Mouse (Mus musculus): ENCODE results near the gene Bet1l. TPM values are rescaled to one million over a fixed set of nuclear protein-coding genes. Genes with fewer than 3 reads are reported as not detected.

Gene Bet1l
- polyA plus RNA-seq, 1 experiment: 19.9 TPM

- Histone ChIP-seq H3K4me3 (ENCODE audit: insufficient read depth, poor library complexity, severe bottlenecking) (peak overlapping the region; percentile 72), H3K79me3 (ENCODE audit: low read depth) (peaks cover 20% of the 10 kb centered on the region), H3K27me3 (ENCODE audit: control insufficient read depth, insufficient read depth, insufficient read length) (no peaks in the 10 kb centered on the region), H3ac (ENCODE audit: control insufficient read depth, insufficient read length, low read depth) (peak overlapping the region; percentile 87), H3K36me3 (ENCODE audit: control insufficient read depth, insufficient read depth) (peaks cover 27% of the 10 kb centered on the region), H3K79me2 (ENCODE audit: control insufficient read depth, insufficient read depth) (peaks cover 42% of the 10 kb centered on the region)
- no peak for TF ChIP-seq MYOG (IDR thresholded peaks at IDR 0.05; ENCODE audit: control insufficient read depth, extremely low read depth, insufficient read length)
- TF ChIP-seq CTCF (IDR thresholded peaks at IDR 0.05; ENCODE audit: control insufficient read depth, insufficient read depth, insufficient read length): no peak
- no peak for TF ChIP-seq MYOD1 (IDR thresholded peaks at IDR 0.05; ENCODE audit: control insufficient read depth, insufficient read length, low read depth)
- TF ChIP-seq USF1 (IDR thresholded peaks at IDR 0.05; ENCODE audit: low read depth): no peak
- TF ChIP-seq FOSL1 (IDR thresholded peaks at IDR 0.05; ENCODE audit: insufficient read depth, low read length, poor library complexity, severe bottlenecking): no peak
- no peak for TF ChIP-seq CEBPB (IDR thresholded peaks at IDR 0.05; ENCODE audit: low read depth)
- no peak for TF ChIP-seq MAX (IDR thresholded peaks at IDR 0.05)
These were observed 25.1 kb upstream of the Bet1l start for GRCm38 (mm10) chr7:140882469-140882803.

GRCm38 (mm10) chr7:140881696-140882468, 24.5 kb upstream of the Bet1l start, which contains the start of the genes Psmd13 and Sirt3:
TSS of gene Psmd13 (plus strand) at chr7:140881968.
TSS of gene Sirt3 (minus strand) at chr7:140882309.
- TF ChIP-seq MAX (IDR thresholded peaks at IDR 0.05) (peak; percentile 53), CTCF (IDR thresholded peaks at IDR 0.05; ENCODE audit: control insufficient read depth, insufficient read depth, insufficient read length) (no peak)
- Histone ChIP-seq H3K27me3 (ENCODE audit: control insufficient read depth, insufficient read depth, insufficient read length) (no peaks in the 10 kb centered on the region), H3K79me2 (ENCODE audit: control insufficient read depth, insufficient read depth) (peaks cover 42% of the 10 kb centered on the region), H3K4me3 (ENCODE audit: insufficient read depth, poor library complexity, severe bottlenecking) (peak within 1 kb of the TSS; percentile 72), H3K79me3 (ENCODE audit: low read depth) (peaks cover 20% of the 10 kb centered on the region), H3ac (ENCODE audit: control insufficient read depth, insufficient read length, low read depth) (peak within 1 kb of the TSS; percentile 87), H3K36me3 (ENCODE audit: control insufficient read depth, insufficient read depth) (peaks cover 22% of the 10 kb centered on the region)

GRCm38 (mm10) chr7:140880865-140881515, 23.6 kb upstream of the Bet1l start:
- H3K36me3 ChIP-seq (ENCODE audit: control insufficient read depth, insufficient read depth): peaks cover 18% of the 10 kb centered on the region
- peak overlapping the region; percentile 72 for H3K4me3 ChIP-seq (ENCODE audit: insufficient read depth, poor library complexity, severe bottlenecking)
- no peaks in the 10 kb centered on the region for H3K27me3 ChIP-seq (ENCODE audit: control insufficient read depth, insufficient read depth, insufficient read length)
- H3ac ChIP-seq (ENCODE audit: control insufficient read depth, insufficient read length, low read depth): no peak overlapping the region
- TF ChIP-seq MYOG (IDR thresholded peaks at IDR 0.05; ENCODE audit: control insufficient read depth, extremely low read depth, insufficient read length): no peak
- no peak for TF ChIP-seq CEBPB (IDR thresholded peaks at IDR 0.05; ENCODE audit: low read depth)
- no peak for TF ChIP-seq FOSL1 (IDR thresholded peaks at IDR 0.05; ENCODE audit: insufficient read depth, low read length, poor library complexity, severe bottlenecking)
- no peak for TF ChIP-seq USF1 (IDR thresholded peaks at IDR 0.05; ENCODE audit: low read depth)
- TF ChIP-seq CTCF (IDR thresholded peaks at IDR 0.05; ENCODE audit: control insufficient read depth, insufficient read depth, insufficient read length): no peak
- no peak for TF ChIP-seq MAX (IDR thresholded peaks at IDR 0.05)
- no peak for TF ChIP-seq MYOD1 (IDR thresholded peaks at IDR 0.05; ENCODE audit: control insufficient read depth, insufficient read length, low read depth)
- H3K79me3 ChIP-seq (ENCODE audit: low read depth): peaks cover 20% of the 10 kb centered on the region
- H3K79me2 ChIP-seq (ENCODE audit: control insufficient read depth, insufficient read depth): peaks cover 42% of the 10 kb centered on the region

GRCm38 (mm10) chr7:140880419-140880818, 23.0 kb upstream of the Bet1l start:
- Histone ChIP-seq H3K4me3 (ENCODE audit: insufficient read depth, poor library complexity, severe bottlenecking) (no peak overlapping the region), H3K27me3 (ENCODE audit: control insufficient read depth, insufficient read depth, insufficient read length) (no peaks in the 10 kb centered on the region), H3ac (ENCODE audit: control insufficient read depth, insufficient read length, low read depth) (no peak overlapping the region), H3K79me2 (ENCODE audit: control insufficient read depth, insufficient read depth) (peaks cover 37% of the 10 kb centered on the region), H3K79me3 (ENCODE audit: low read depth) (peaks cover 20% of the 10 kb centered on the region), H3K36me3 (ENCODE audit: control insufficient read depth, insufficient read depth) (peaks cover 19% of the 10 kb centered on the region)
- TF ChIP-seq FOSL1 (IDR thresholded peaks at IDR 0.05; ENCODE audit: insufficient read depth, low read length, poor library complexity, severe bottlenecking) (no peak), MYOD1 (IDR thresholded peaks at IDR 0.05; ENCODE audit: control insufficient read depth, insufficient read length, low read depth) (no peak), USF1 (IDR thresholded peaks at IDR 0.05; ENCODE audit: low read depth) (no peak), CTCF (IDR thresholded peaks at IDR 0.05; ENCODE audit: control insufficient read depth, insufficient read depth, insufficient read length) (no peak), MYOG (IDR thresholded peaks at IDR 0.05; ENCODE audit: control insufficient read depth, extremely low read depth, insufficient read length) (no peak), CEBPB (IDR thresholded peaks at IDR 0.05; ENCODE audit: low read depth) (no peak), MAX (IDR thresholded peaks at IDR 0.05) (no peak)

- no peaks in the 10 kb centered on the region for H3K27me3 ChIP-seq (ENCODE audit: control insufficient read depth, insufficient read depth, insufficient read length)
- H3K79me2 ChIP-seq (ENCODE audit: control insufficient read depth, insufficient read depth): peaks cover 27% of the 10 kb centered on the region
- TF ChIP-seq MAX (IDR thresholded peaks at IDR 0.05): no peak
- TF ChIP-seq FOSL1 (IDR thresholded peaks at IDR 0.05; ENCODE audit: insufficient read depth, low read length, poor library complexity, severe bottlenecking): no peak
- TF ChIP-seq MYOD1 (IDR thresholded peaks at IDR 0.05; ENCODE audit: control insufficient read depth, insufficient read length, low read depth): no peak
- TF ChIP-seq CEBPB (IDR thresholded peaks at IDR 0.05; ENCODE audit: low read depth): no peak
- TF ChIP-seq MYOG (IDR thresholded peaks at IDR 0.05; ENCODE audit: control insufficient read depth, extremely low read depth, insufficient read length): no peak
- no peak for TF ChIP-seq USF1 (IDR thresholded peaks at IDR 0.05; ENCODE audit: low read depth)
- no peak for TF ChIP-seq CTCF (IDR thresholded peaks at IDR 0.05; ENCODE audit: control insufficient read depth, insufficient read depth, insufficient read length)
- peaks cover 20% of the 10 kb centered on the region for H3K79me3 ChIP-seq (ENCODE audit: low read depth)
- H3K4me3 ChIP-seq (ENCODE audit: insufficient read depth, poor library complexity, severe bottlenecking): no peak overlapping the region
- no peak overlapping the region for H3ac ChIP-seq (ENCODE audit: control insufficient read depth, insufficient read length, low read depth)
- peaks cover 11% of the 10 kb centered on the region for H3K36me3 ChIP-seq (ENCODE audit: control insufficient read depth, insufficient read depth)
These were observed 22.0 kb upstream of the Bet1l start for GRCm38 (mm10) chr7:140879355-140879754.

Measured in C2C12 (cell line).